8 mouse cellular contexts compared by ENCODE assay signal in the genomic region with DNA sequence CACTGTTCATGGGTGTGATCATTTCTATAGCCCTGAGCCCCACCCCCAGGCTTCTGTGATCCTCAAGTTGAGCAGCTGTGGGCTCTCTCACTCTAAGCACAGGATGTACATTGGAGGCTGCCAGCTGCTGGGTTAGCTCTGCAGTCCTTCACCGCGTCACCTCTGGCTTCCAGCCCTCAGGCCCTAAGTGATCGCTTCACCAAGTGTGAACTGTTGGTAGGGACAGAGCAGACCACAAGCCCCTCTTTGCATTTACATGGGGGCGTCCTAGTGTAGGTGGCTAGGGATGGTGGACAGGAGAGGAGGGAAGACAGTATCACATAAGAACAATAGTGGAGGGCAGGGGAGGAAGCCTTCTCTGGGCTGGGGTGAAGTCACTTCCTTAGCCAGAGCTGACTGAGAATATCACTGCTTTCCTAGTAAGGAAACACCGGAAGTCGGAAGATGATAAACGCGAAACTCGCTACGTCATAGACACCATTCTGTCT. TPM values are rescaled to one million over a fixed set of nuclear protein-coding genes. Genes with fewer than 3 reads are reported as not detected.
A peak's percentile ranks its signal among the peaks of the same experiment; 100 is the strongest.
DNase-seq lines count a peak whose midpoint lies in the region; ATAC-seq and TF ChIP-seq lines count a peak whose summit lies in the region.

No protein-coding gene starts in this region.

- DNase-seq in 416B (ENCODE audit: low read depth): peak; percentile 89
- DNase-seq in CH12.LX (ENCODE audit: extremely low read depth): peak; percentile 40
- DNase-seq in heart, postnatal 10 days: peak; percentile 67 to 75
- no peak for DNase-seq in left cerebral cortex, adult 9 months (ENCODE audit: low spot score in 2 of 2)
- no peak for DNase-seq in cerebellum, adult 8-10 months

- no peak for TF ChIP-seq CTCF in CH12.LX (conservative IDR thresholded peaks at IDR 0.05 in 1 of 2, IDR thresholded peaks at IDR 0.05 in 1 of 2; ENCODE audit: low read depth in 2 of 2, low read length in 2 of 2)

- no peaks in the 10 kb centered on the region for H3K79me2 ChIP-seq in CH12.LX (replicated peaks; ENCODE audit: control insufficient read depth, extremely low read depth, insufficient read depth, poor library complexity, severe bottlenecking)

- H3K27me3 ChIP-seq in CH12.LX (replicated peaks): no peaks in the 10 kb centered on the region
- H3K27me3 ChIP-seq in liver, embryonic 16.5 days (ENCODE audit: control insufficient read depth, insufficient read depth, low read depth, low read length): no peaks in the 10 kb centered on the region
- H3K27me3 ChIP-seq in stomach, embryonic 14.5 days (ENCODE audit: control insufficient read depth, insufficient read depth, low read length): no peaks in the 10 kb centered on the region
- no peaks in the 10 kb centered on the region for H3K27me3 ChIP-seq in midbrain, embryonic 15.5 days (replicated peaks)

- no peak for TF ChIP-seq EP300 in CH12.LX (IDR thresholded peaks at IDR 0.05; ENCODE audit: low read length)

- H3K27ac ChIP-seq in CH12.LX (ENCODE audit: insufficient read depth, low read depth): no peak overlapping the region
- peak overlapping the region; percentile 80 for H3K27ac ChIP-seq in liver, embryonic 16.5 days (ENCODE audit: low read length)
- H3K27ac ChIP-seq in stomach, embryonic 14.5 days (ENCODE audit: low read length): no peak overlapping the region; the same call in 1 of the 2 replicates
- H3K27ac ChIP-seq in midbrain, embryonic 15.5 days: no peak overlapping the region

- TF ChIP-seq RAD21 in CH12.LX (IDR thresholded peaks at IDR 0.05; ENCODE audit: low read depth, low read length): no peak

- peaks cover 0 to 8% of the 10 kb centered on the region in 2 experiments for H3K36me3 ChIP-seq in CH12.LX (replicated peaks in 1 of 2; ENCODE audit: control insufficient read depth in 1 of 2, insufficient read depth in 1 of 2, low read length in 1 of 2)
- H3K36me3 ChIP-seq in liver, embryonic 16.5 days (ENCODE audit: control insufficient read depth, insufficient read depth): no peaks in the 10 kb centered on the region
- no peaks in the 10 kb centered on the region for H3K36me3 ChIP-seq in stomach, embryonic 14.5 days (ENCODE audit: control insufficient read depth, insufficient read depth, low read length)
- no peaks in the 10 kb centered on the region for H3K36me3 ChIP-seq in midbrain, embryonic 15.5 days (replicated peaks)

- 47% methylated on average over 10 of the region's 10 CpGs for WGBS in liver, embryonic 16.5 days (ENCODE audit: insufficient replicate concordance)
- WGBS in stomach, embryonic 14.5 days: 77% methylated on average over 10 of the region's 10 CpGs
- WGBS in midbrain, embryonic 15.5 days: 95% methylated on average over 10 of the region's 10 CpGs

- dilution Hi-C loops in CH12.LX (cut with MboI; ENCODE audit: extremely low pct_ligation_motif_present, extremely low pct_unique_long_range_greater_than_20kb, low sequenced_read_pairs): no loop called here

- peaks cover 14 to 57% of the 10 kb centered on the region in 2 experiments for H3K4me1 ChIP-seq in CH12.LX (ENCODE audit: control insufficient read depth in 1 of 2, insufficient read depth in 2 of 2)
- peaks cover 7% of the 10 kb centered on the region for H3K4me1 ChIP-seq in liver, embryonic 16.5 days (ENCODE audit: control insufficient read depth, low read depth, low read length)
- H3K4me1 ChIP-seq in stomach, embryonic 14.5 days (ENCODE audit: control insufficient read depth, insufficient read depth, low read length): no peaks in the 10 kb centered on the region
- no peaks in the 10 kb centered on the region for H3K4me1 ChIP-seq in midbrain, embryonic 15.5 days

- no peak overlapping the region for H3K4me3 ChIP-seq in CH12.LX (replicated peaks in 1 of 3; ENCODE audit: low read depth in 2 of 3, low read length in 2 of 3, poor library complexity in 1 of 3)
- no peak overlapping the region for H3K4me3 ChIP-seq in liver, embryonic 16.5 days (ENCODE audit: low read depth, low read length)
- no peak overlapping the region for H3K4me3 ChIP-seq in stomach, embryonic 14.5 days (ENCODE audit: low read depth, low read length)
- H3K4me3 ChIP-seq in midbrain, embryonic 15.5 days: no peak overlapping the region

- no peaks in the 10 kb centered on the region for H3K9me3 ChIP-seq in CH12.LX (replicated peaks; ENCODE audit: low read length)
- H3K9me3 ChIP-seq in liver, embryonic 16.5 days (replicated peaks; ENCODE audit: control insufficient read depth, low read length): no peaks in the 10 kb centered on the region
- H3K9me3 ChIP-seq in stomach, embryonic 14.5 days (ENCODE audit: control insufficient read depth, low read depth, low read length): no peaks in the 10 kb centered on the region
- no peaks in the 10 kb centered on the region for H3K9me3 ChIP-seq in midbrain, embryonic 15.5 days

- H3K9ac ChIP-seq in CH12.LX (ENCODE audit: insufficient read depth, low read depth): no peak overlapping the region
- no peak overlapping the region for H3K9ac ChIP-seq in liver, embryonic 16.5 days (ENCODE audit: low read depth, low read length)
- H3K9ac ChIP-seq in stomach, embryonic 14.5 days (replicated peaks; ENCODE audit: low read depth, low read length): no peak overlapping the region
- no peak overlapping the region for H3K9ac ChIP-seq in midbrain, embryonic 15.5 days

- ATAC-seq in liver, embryonic 16.5 days (ENCODE audit: low read depth): peak; percentile 40
- ATAC-seq in stomach, embryonic 14.5 days (ENCODE audit: insufficient number of reproducible peaks, insufficient read depth, low FRiP score, low read depth): 0 out of 2 replicates have a peak, but pooled peaks have one; percentile 64
- no peak for ATAC-seq in midbrain, embryonic 15.5 days (replicated peaks)

- intact Hi-C loops in heart, postnatal 10 days (cut with DNase I): loop anchor here (2.0 to 10.0 kb wide), 3 partner anchors 29 to 665 kb away; partner anchors contain the start of gene Abcg3

- in situ Hi-C loops in CH12.LX (cut with MboI; ENCODE audit: low pct_ligation_motif_present, low pct_unique_long_range_greater_than_20kb, low sequenced_read_pairs): loop anchor here (5.0 kb wide), 2 partner anchors 152 to 242 kb away; no protein-coding TSS in a partner anchor

- no peak for TF ChIP-seq POLR2A in CH12.LX (IDR thresholded peaks at IDR 0.05; ENCODE audit: low read depth, low read length)

- no peak overlapping the region for H3K4me2 ChIP-seq in CH12.LX (ENCODE audit: insufficient read depth, low read depth, poor library complexity, severe bottlenecking)
- no peak overlapping the region for H3K4me2 ChIP-seq in liver, embryonic 16.5 days (ENCODE audit: low read depth, low read length)
- no peak overlapping the region for H3K4me2 ChIP-seq in stomach, embryonic 14.5 days (replicated peaks; ENCODE audit: low read depth, low read length)
- H3K4me2 ChIP-seq in midbrain, embryonic 15.5 days: no peak overlapping the region

TF ChIP-seq in CH12.LX, 34 proteins besides CTCF, POLR2A, EP300 and RAD21:
- 0 out of 2 replicates have a peak, but pooled peaks have one; percentile 20 for TF ChIP-seq CHD2 (IDR thresholded peaks at IDR 0.05; ENCODE audit: low read length)
- TF ChIP-seq ZC3H11A (IDR thresholded peaks at IDR 0.05; ENCODE audit: low read depth, low read length): no peak
- TF ChIP-seq JUND (conservative IDR thresholded peaks at IDR 0.05; ENCODE audit: low read depth, low read length): no peak
- TF ChIP-seq MXI1 (IDR thresholded peaks at IDR 0.05; ENCODE audit: low read depth, low read length): 0 out of 2 replicates have a peak, but pooled peaks have one; percentile 22

RNA-seq across cellular contexts. Expression of gene Lrrc8d, which starts 50.2 kb away (rescaled TPM):
- 15.9 and 16.6 TPM in 2 replicates for total RNA-seq in CH12.LX (2012; rRNA removed)
- 5.2 and 7.0 TPM in 2 replicates for total RNA-seq in CH12.LX (2014; rRNA removed)
- polyA plus RNA-seq in CH12.LX (2012; ENCODE audit: insufficient read length, low read depth): 26.1 and 29.2 TPM in 2 replicates
- 10 to 100 TPM; 18.7 to 19.5 TPM for total RNA-seq in heart, postnatal 10 days (2021)
- 7.2 and 8.0 TPM in 2 replicates for polyA plus RNA-seq in liver, embryonic 16.5 days (2015; fragmentation: Nextera tagmentation; extraction: Ambion mirVana)
- 17.6 and 20.7 TPM in 2 replicates for polyA plus RNA-seq in stomach, embryonic 14.5 days (2014; fragmentation: Nextera tagmentation; extraction: Ambion mirVana)
- 32.5 and 37.1 TPM in 2 replicates for polyA plus RNA-seq in midbrain, embryonic 15.5 days (2015; fragmentation: Nextera tagmentation; extraction: Ambion mirVana)

Comparison
In these comparisons a context has a peak if more than half of its experiments do, and no peak if none do; other contexts are left out.
1. DNase-seq: peak in 416B (single experiment), CH12.LX (single experiment) and heart, postnatal 10 days (2 of 2); none in left cerebral cortex, adult 9 months (0 of 2) and cerebellum, adult 8-10 months (single experiment).